In genomic region chr2:172548672-172549255, GRCm38 (mm10) we compare ENCODE assay signal across 10 mouse cellular contexts. TPM values are rescaled to one million over a fixed set of nuclear protein-coding genes. Genes with fewer than 3 reads are reported as not detected.
A peak's percentile ranks its signal among the peaks of the same experiment; 100 is the strongest.
DNase-seq lines count a peak whose midpoint lies in the region; ATAC-seq and TF ChIP-seq lines count a peak whose summit lies in the region.
"Had no signal": no experiment of that assay in that cellular context is flagged by ENCODE, and none has a peak within 500 bp of the region (broad histone marks: within the 10 kb centered on the region; RNA-seq: fewer than 3 reads in every experiment).

No protein-coding gene starts in this region.

- no peak for ATAC-seq in intestine, embryonic 14.5 days (replicated peaks; ENCODE audit: low FRiP score, low TSS enrichment, low read depth)
- no peak for ATAC-seq in intestine, postnatal 0 days
- no peak for ATAC-seq in forebrain, embryonic 16.5 days
- no peak for ATAC-seq in midbrain, embryonic 14.5 days (ENCODE audit: low FRiP score, low TSS enrichment)

- H3K27ac ChIP-seq in intestine, embryonic 14.5 days (ENCODE audit: low read depth), result no peak overlapping the region
- no peak overlapping the region for H3K27ac ChIP-seq in intestine, postnatal 0 days (ENCODE audit: low read depth, low read length)
- no peak overlapping the region for H3K27ac ChIP-seq in forebrain, embryonic 16.5 days (ENCODE audit: low read length)
- no peak overlapping the region for H3K27ac ChIP-seq in midbrain, embryonic 14.5 days (replicated peaks; ENCODE audit: low read depth, low read length)
- H3K27ac ChIP-seq: liver, embryonic 15.5 days had no signal

- H3K4me2 ChIP-seq in intestine, embryonic 14.5 days (ENCODE audit: low read length), result peak overlapping the region; percentile 57
- no peak overlapping the region; the same call in 1 of the 2 replicates for H3K4me2 ChIP-seq in intestine, postnatal 0 days (replicated peaks; ENCODE audit: low read depth)
- H3K4me2 ChIP-seq in forebrain, embryonic 16.5 days (ENCODE audit: low read length), result peak overlapping the region; percentile 72
- peak overlapping the region; percentile 43 for H3K4me2 ChIP-seq in midbrain, embryonic 14.5 days (ENCODE audit: low read length)

- no peak overlapping the region for H3K9ac ChIP-seq in intestine, embryonic 14.5 days (ENCODE audit: low read length)
- no peak overlapping the region for H3K9ac ChIP-seq in intestine, postnatal 0 days (ENCODE audit: low read depth, low read length)
- no peak overlapping the region for H3K9ac ChIP-seq in forebrain, embryonic 16.5 days (replicated peaks; ENCODE audit: low read depth, low read length)
- H3K9ac ChIP-seq in midbrain, embryonic 14.5 days (replicated peaks; ENCODE audit: low read length), result no peak overlapping the region
- H3K9ac ChIP-seq: liver, embryonic 15.5 days had no signal

- TF ChIP-seq POLR2A in brain, embryonic 14.5 days (IDR thresholded peaks at IDR 0.05; ENCODE audit: borderline replicate concordance, extremely low read depth, insufficient read depth, insufficient read length, poor library complexity, severe bottlenecking), result no peak

- intact Hi-C loops in left cerebral cortex, postnatal 10 days (cut with DNase I), result loop anchor here (2.0 to 5.0 kb wide), 2 partner anchors 180 to 224 kb away; no protein-coding TSS in a partner anchor

- H3K36me3 ChIP-seq in intestine, embryonic 14.5 days (ENCODE audit: control insufficient read depth, insufficient read depth, low read length), result no peaks in the 10 kb centered on the region
- H3K36me3 ChIP-seq in intestine, postnatal 0 days (ENCODE audit: control insufficient read depth, insufficient read depth), result no peaks in the 10 kb centered on the region
- no peaks in the 10 kb centered on the region for H3K36me3 ChIP-seq in forebrain, embryonic 16.5 days (ENCODE audit: control insufficient read depth, insufficient read depth)
- H3K36me3 ChIP-seq in midbrain, embryonic 14.5 days (ENCODE audit: control insufficient read depth, insufficient read depth, low read length), result no peaks in the 10 kb centered on the region
- H3K36me3 ChIP-seq: G1E; liver, embryonic 15.5 days had no signal

- H3K4me3 ChIP-seq in intestine, embryonic 14.5 days (ENCODE audit: low read depth, low read length), result peak overlapping the region; percentile 29
- H3K4me3 ChIP-seq in intestine, postnatal 0 days (ENCODE audit: low read depth, low read length), result no peak overlapping the region
- peak overlapping the region; percentile 45 for H3K4me3 ChIP-seq in forebrain, embryonic 16.5 days (replicated peaks; ENCODE audit: low read length)
- H3K4me3 ChIP-seq in midbrain, embryonic 14.5 days (replicated peaks; ENCODE audit: low read depth, low read length), result peak overlapping the region; percentile 21

- no peaks in the 10 kb centered on the region for H3K9me3 ChIP-seq in intestine, embryonic 14.5 days (ENCODE audit: control insufficient read depth, low read length)
- no peaks in the 10 kb centered on the region for H3K9me3 ChIP-seq in intestine, postnatal 0 days (ENCODE audit: control insufficient read depth)
- no peaks in the 10 kb centered on the region for H3K9me3 ChIP-seq in forebrain, embryonic 16.5 days (ENCODE audit: control insufficient read depth, low read length)
- no peaks in the 10 kb centered on the region for H3K9me3 ChIP-seq in midbrain, embryonic 14.5 days (ENCODE audit: control insufficient read depth, low read length)
- H3K9me3 ChIP-seq: liver, embryonic 15.5 days had no signal

- H3K4me1 ChIP-seq in intestine, embryonic 14.5 days (replicated peaks; ENCODE audit: control insufficient read depth, insufficient read depth, low read length), result peaks cover 11% of the 10 kb centered on the region
- H3K4me1 ChIP-seq in intestine, postnatal 0 days (replicated peaks; ENCODE audit: control insufficient read depth, insufficient read depth, low read length), result no peaks in the 10 kb centered on the region; the same call in 1 of the 2 replicates
- peaks cover 55% of the 10 kb centered on the region for H3K4me1 ChIP-seq in forebrain, embryonic 16.5 days (replicated peaks; ENCODE audit: control insufficient read depth, insufficient read depth, low read length)
- peaks cover 17% of the 10 kb centered on the region; the same call in 1 of the 2 replicates for H3K4me1 ChIP-seq in midbrain, embryonic 14.5 days (ENCODE audit: control insufficient read depth, insufficient read depth, low read length)

- DNase-seq in intestine, embryonic 14.5 days (ENCODE audit: low spot score), result peak; percentile 77
- DNase-seq in brain, embryonic 14.5 days (ENCODE audit: low read depth), result peak; percentile 63
- DNase-seq in midbrain, embryonic 14.5 days, result peak; percentile 66
- DNase-seq in left cerebral cortex, adult 8-10 months (ENCODE audit: low spot score in 2 of 2), result no peak
- no peak for DNase-seq in left cerebral cortex, postnatal 10 days (ENCODE audit: extremely low spot score in 1 of 2, low spot score in 2 of 2)
- no peak for DNase-seq in frontal cortex, postnatal 14 days (ENCODE audit: low spot score in 2 of 2)

- no peak for TF ChIP-seq CTCF in intestine, postnatal 0 days (IDR thresholded peaks at IDR 0.05; ENCODE audit: low read depth)
- no peak for TF ChIP-seq CTCF in brain, embryonic 14.5 days (IDR thresholded peaks at IDR 0.05; ENCODE audit: borderline replicate concordance, extremely low read depth, insufficient read depth, insufficient read length)

- peaks cover 100% of the 10 kb centered on the region for H3K27me3 ChIP-seq in intestine, embryonic 14.5 days (replicated peaks; ENCODE audit: control insufficient read depth, insufficient read depth, low read length)
- H3K27me3 ChIP-seq in intestine, postnatal 0 days (replicated peaks; ENCODE audit: control insufficient read depth, insufficient read depth, low read length), result peaks cover 91% of the 10 kb centered on the region
- H3K27me3 ChIP-seq in forebrain, embryonic 16.5 days (replicated peaks; ENCODE audit: control insufficient read depth, insufficient read depth, low read length), result peaks cover 48% of the 10 kb centered on the region
- H3K27me3 ChIP-seq in midbrain, embryonic 14.5 days (ENCODE audit: control insufficient read depth, insufficient read depth, low read length), result peaks cover 91% of the 10 kb centered on the region

- 1% methylated on average over 27 of the region's 27 CpGs for WGBS in intestine, embryonic 14.5 days
- WGBS in intestine, postnatal 0 days, result under 1% methylated on average over 26 of the region's 27 CpGs
- WGBS in forebrain, embryonic 16.5 days, result 3% methylated on average over 27 of the region's 27 CpGs
- WGBS in midbrain, embryonic 14.5 days, result under 1% methylated on average over 27 of the region's 27 CpGs

RNA-seq across cellular contexts. Expression of gene Tfap2c, which starts 0.6 kb away (rescaled TPM):
- 0.09 and 0.35 TPM in 2 replicates for polyA plus RNA-seq in intestine, embryonic 14.5 days (2014; fragmentation: Nextera tagmentation; extraction: Ambion mirVana)
- not detected in 2 replicates for polyA plus RNA-seq in intestine, postnatal 0 days (2015; fragmentation: Nextera tagmentation; extraction: Ambion mirVana)
- polyA plus RNA-seq in brain, embryonic 14.5 days (2012; rRNA removed), result 5.2 and 15.7 TPM in 2 replicates
- 22.3 and 28.5 TPM in 2 replicates for polyA plus RNA-seq in forebrain, embryonic 16.5 days (2015; fragmentation: Nextera tagmentation; extraction: Ambion mirVana)
- polyA plus RNA-seq in midbrain, embryonic 14.5 days (2014; fragmentation: Nextera tagmentation; extraction: Ambion mirVana), result 0.15 and 0.21 TPM in 2 replicates
- under 1 TPM; 0.12 to 0.16 (median 0.13) TPM for total RNA-seq in left cerebral cortex, adult 8-10 months (2022)
- under 1 TPM; 0.24 to 0.49 TPM for total RNA-seq in left cerebral cortex, postnatal 10 days (2021)
- polyA plus RNA-seq: G1E; liver, embryonic 15.5 days had no signal

Comparison
In these comparisons a context has a peak if more than half of its experiments do, and no peak if none do; other contexts are left out.
1. DNase-seq: peak in intestine, embryonic 14.5 days (single experiment), brain, embryonic 14.5 days (single experiment) and midbrain, embryonic 14.5 days (single experiment); none in left cerebral cortex, adult 8-10 months (0 of 2), left cerebral cortex, postnatal 10 days (0 of 2) and frontal cortex, postnatal 14 days (0 of 2).